ENCODE assay signal across 18 mouse cellular contexts in genomic region chr16:21397681-21398080, GRCm38 (mm10). TPM values are rescaled to one million over a fixed set of nuclear protein-coding genes. Genes with fewer than 3 reads are reported as not detected.
A peak's percentile ranks its signal among the peaks of the same experiment; 100 is the strongest.
DNase-seq lines count a peak whose midpoint lies in the region; ATAC-seq and TF ChIP-seq lines count a peak whose summit lies in the region.
"Had no signal": no experiment of that assay in that cellular context is flagged by ENCODE, and none has a peak within 500 bp of the region (broad histone marks: within the 10 kb centered on the region; RNA-seq: fewer than 3 reads in every experiment).

No protein-coding gene starts in this region.

- H3K4me3 ChIP-seq in forebrain, embryonic 14.5 days (ENCODE audit: low read depth, low read length): no peak overlapping the region
- H3K4me3 ChIP-seq in limb, embryonic 15.5 days: no peak overlapping the region
- no peak overlapping the region for H3K4me3 ChIP-seq in thymus, adult 2 months (ENCODE audit: control insufficient read depth, insufficient read depth, low read length)
- H3K4me3 ChIP-seq: erythroblast, embryonic 14.5 days; limb, embryonic 13.5 days; stomach, embryonic 15.5 days had no signal

- peak; percentile 48 to 61 for DNase-seq in cerebellum, postnatal 14 days
- DNase-seq in heart, postnatal 4 days: peak; percentile 36
- no peak for DNase-seq in heart, adult 8-10 months (ENCODE audit: low spot score)
- DNase-seq in forebrain, embryonic 14.5 days (ENCODE audit: low spot score): peak; percentile 35
- DNase-seq in left cerebral cortex, adult 18-20 months (ENCODE audit: low spot score in 2 of 2): no peak
- no peak for DNase-seq in thymus, adult 2 months
- DNase-seq: adrenal gland, postnatal 10 days; cerebellum, adult 9-10 months; kidney, adult 2 months; kidney, postnatal 36 days; liver, postnatal 0 days; right cerebral cortex, adult 18-20 months; thymus, postnatal 14 days had no signal

- no peak for TF ChIP-seq CTCF in thymus, adult 2 months (IDR thresholded peaks at IDR 0.05; ENCODE audit: borderline replicate concordance, control insufficient read depth, extremely low read depth, insufficient read depth, low read length, poor library complexity)

- 0 out of 2 replicates have a peak overlapping the region, but pooled peaks have one; percentile 30 for H3K27ac ChIP-seq in forebrain, embryonic 14.5 days (ENCODE audit: low read depth, low read length)
- 0 out of 2 replicates have a peak overlapping the region, but pooled peaks have one; percentile 24 for H3K27ac ChIP-seq in limb, embryonic 15.5 days
- no peak overlapping the region for H3K27ac ChIP-seq in thymus, adult 2 months (ENCODE audit: control insufficient read depth, insufficient read depth, low read length)
- H3K27ac ChIP-seq: limb, embryonic 13.5 days; stomach, embryonic 15.5 days had no signal

- H3K9ac ChIP-seq in forebrain, embryonic 14.5 days (ENCODE audit: low read length): no peak overlapping the region
- H3K9ac ChIP-seq in limb, embryonic 15.5 days: no peak overlapping the region
- H3K9ac ChIP-seq: limb, embryonic 13.5 days; liver, postnatal 0 days; stomach, embryonic 15.5 days had no signal

- no peak overlapping the region for H3K4me2 ChIP-seq in forebrain, embryonic 14.5 days (ENCODE audit: low read length)
- no peak overlapping the region for H3K4me2 ChIP-seq in limb, embryonic 15.5 days
- H3K4me2 ChIP-seq: stomach, embryonic 15.5 days had no signal

- no peaks in the 10 kb centered on the region for H3K36me3 ChIP-seq in forebrain, embryonic 14.5 days (ENCODE audit: control insufficient read depth, insufficient read depth, low read length)
- no peaks in the 10 kb centered on the region for H3K36me3 ChIP-seq in limb, embryonic 15.5 days
- no peaks in the 10 kb centered on the region for H3K36me3 ChIP-seq in thymus, adult 2 months (ENCODE audit: control insufficient read depth, insufficient read depth, low read length)
- H3K36me3 ChIP-seq: limb, embryonic 13.5 days; stomach, embryonic 15.5 days had no signal

- H3K4me1 ChIP-seq in forebrain, embryonic 14.5 days (ENCODE audit: control insufficient read depth, insufficient read depth, low read length): peaks cover 13% of the 10 kb centered on the region
- H3K4me1 ChIP-seq in limb, embryonic 15.5 days: peaks cover 27% of the 10 kb centered on the region
- H3K4me1 ChIP-seq in thymus, adult 2 months (replicated peaks; ENCODE audit: control insufficient read depth, insufficient read depth, low read length): no peaks in the 10 kb centered on the region

- H3K9me3 ChIP-seq in forebrain, embryonic 14.5 days (replicated peaks; ENCODE audit: control insufficient read depth, low read length): no peaks in the 10 kb centered on the region
- H3K9me3 ChIP-seq in limb, embryonic 15.5 days: no peaks in the 10 kb centered on the region
- H3K9me3 ChIP-seq: limb, embryonic 13.5 days; stomach, embryonic 15.5 days had no signal

- 44% methylated on average over 5 of the region's 5 CpGs for WGBS in forebrain, embryonic 14.5 days
- 56% methylated on average over 5 of the region's 5 CpGs for WGBS in limb, embryonic 15.5 days
- 90% methylated on average over 5 of the region's 5 CpGs for WGBS in thymus, adult 2 months

- no peak for TF ChIP-seq POLR2A in thymus, adult 2 months (IDR thresholded peaks at IDR 0.05; ENCODE audit: control insufficient read depth, extremely low read depth, insufficient read depth, low read length, poor library complexity)

- no peak for ATAC-seq in cerebellum, adult (ENCODE audit: insufficient number of reproducible peaks, low FRiP score, low TSS enrichment)
- ATAC-seq in forebrain, embryonic 14.5 days: peak; percentile 13; the same call in 1 of the 2 replicates
- ATAC-seq in limb, embryonic 15.5 days (ENCODE audit: insufficient number of reproducible peaks, low FRiP score, low TSS enrichment, low read depth): no peak
- ATAC-seq: liver, postnatal 0 days had no signal

- no peaks in the 10 kb centered on the region for H3K27me3 ChIP-seq in forebrain, embryonic 14.5 days (replicated peaks; ENCODE audit: control insufficient read depth, insufficient read depth, low read length)
- no peaks in the 10 kb centered on the region for H3K27me3 ChIP-seq in limb, embryonic 15.5 days
- no peaks in the 10 kb centered on the region for H3K27me3 ChIP-seq in thymus, adult 2 months (ENCODE audit: control insufficient read depth, insufficient read depth, low read length)
- H3K27me3 ChIP-seq: limb, embryonic 13.5 days; stomach, embryonic 15.5 days had no signal

RNA-seq across cellular contexts. Expression of gene Vps8, which starts 25.2 kb away (rescaled TPM):
- total RNA-seq in heart, postnatal 4 days (2021): 10 to 100 TPM; 25.4 to 26.0 TPM
- total RNA-seq in heart, adult 8-10 months (2022): 10 to 100 TPM; 24.2 to 30.6 (median 27.2) TPM
- polyA plus RNA-seq in forebrain, embryonic 14.5 days (2014; fragmentation: Nextera tagmentation; extraction: Ambion mirVana): 33.0 and 36.9 TPM in 2 replicates
- polyA plus RNA-seq in limb, embryonic 15.5 days (2015; fragmentation: Nextera tagmentation; extraction: Ambion mirVana): 14.5 and 16.5 TPM in 2 replicates
- 10 to 100 TPM; 56.1 to 58.1 TPM for total RNA-seq in left cerebral cortex, adult 18-20 months (2021)
- polyA plus RNA-seq in thymus, adult 2 months (2012; rRNA removed): 15.3 and 15.9 TPM in 2 replicates

Comparison
In these comparisons a context has a peak if more than half of its experiments do, and no peak if none do; other contexts are left out.
1. DNase-seq: peak in cerebellum, postnatal 14 days (2 of 2), heart, postnatal 4 days (single experiment) and forebrain, embryonic 14.5 days (single experiment); none in heart, adult 8-10 months (single experiment), left cerebral cortex, adult 18-20 months (0 of 2) and thymus, adult 2 months (single experiment).